Mouse (Mus musculus) adrenal gland, adult (tissue): ENCODE data around the gene Men1.

Experiments
- DNase-seq, 2 experiments: peaks; one replicate each; pipeline ENCODE4 v3.0.0; 2022 to 2023; ENCODE audit warnings: low spot score in 1 of 2; ENCODE audit not compliant: inconsistent age in 2 of 2

The Men1 gene

GRCm38 (mm10) chr19:6363411-6364240, 28.8 kb downstream of the Men1 start, which contains the start of gene Sf1:
Gene Sf1, plus strand, starts transcription at chr19:6363690.
- peak; percentile 100 for DNase-seq

DNA sequence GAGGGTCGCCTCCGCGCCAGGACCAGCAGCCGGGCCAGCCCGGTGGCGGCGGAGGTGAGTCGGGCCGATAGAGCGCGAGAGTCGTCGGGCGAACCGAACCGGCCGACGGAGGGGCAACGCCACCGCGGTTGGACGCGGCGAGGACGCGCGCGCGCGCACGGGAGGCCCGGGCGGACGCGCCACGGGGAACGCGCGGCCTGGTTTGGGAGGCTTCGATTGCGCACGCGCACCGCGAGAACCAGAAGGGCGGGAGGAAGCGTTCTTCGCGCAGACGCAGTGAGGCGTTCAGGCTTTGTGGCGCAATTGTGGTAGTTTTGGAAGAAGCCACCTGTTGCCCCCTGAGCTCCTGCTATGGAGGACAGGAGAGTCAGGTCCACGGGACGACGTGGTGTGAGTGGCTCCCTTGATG, 29.5 kb downstream of the Men1 start:
- DNase-seq, result peak; percentile 94 to 97

DNA sequence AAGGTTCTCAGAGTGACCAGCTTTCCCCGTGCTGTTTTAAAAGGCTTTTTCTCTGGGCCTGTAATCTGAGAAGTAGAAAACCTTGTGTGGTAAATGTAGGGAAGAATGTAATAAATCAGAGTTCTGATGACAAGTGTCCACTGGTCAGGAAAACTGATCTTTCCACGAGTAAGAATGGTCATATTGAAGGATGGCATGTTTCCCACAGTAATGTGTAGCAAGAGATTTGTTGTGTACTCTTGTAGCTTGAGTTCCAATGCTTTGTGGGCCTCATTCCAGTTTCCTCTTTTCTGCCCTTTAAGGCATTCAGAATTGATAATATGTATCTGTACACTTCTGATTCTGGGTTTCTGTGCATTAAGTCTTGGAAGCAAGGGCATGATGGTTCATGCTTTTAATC, 30.1 kb downstream of the Men1 start:
- no peak for DNase-seq

- DNase-seq, result no peak
Observed at GRCm38 (mm10) chr19:6370175-6370574, 35.4 kb downstream of the Men1 start.

DNA sequence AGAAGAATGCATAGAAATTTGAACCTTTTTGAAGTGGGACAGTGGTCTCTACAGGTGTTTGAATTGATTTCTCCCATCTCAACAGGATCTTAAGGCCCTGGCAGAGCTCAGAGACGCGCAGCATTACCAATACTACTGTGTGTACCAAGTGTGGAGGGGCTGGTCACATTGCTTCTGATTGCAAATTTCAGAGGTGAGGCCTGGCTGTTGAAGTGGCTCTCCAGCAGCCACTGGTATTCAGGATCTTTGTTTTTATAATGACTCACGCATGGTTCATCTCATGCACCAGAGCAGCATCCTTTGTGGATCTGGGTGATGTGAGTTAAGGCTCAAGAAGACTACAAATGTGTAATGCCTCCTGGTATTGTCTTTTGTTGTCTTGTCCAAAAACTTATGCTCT, 37.7 kb downstream of the Men1 start:
- no peak for DNase-seq

DNA sequence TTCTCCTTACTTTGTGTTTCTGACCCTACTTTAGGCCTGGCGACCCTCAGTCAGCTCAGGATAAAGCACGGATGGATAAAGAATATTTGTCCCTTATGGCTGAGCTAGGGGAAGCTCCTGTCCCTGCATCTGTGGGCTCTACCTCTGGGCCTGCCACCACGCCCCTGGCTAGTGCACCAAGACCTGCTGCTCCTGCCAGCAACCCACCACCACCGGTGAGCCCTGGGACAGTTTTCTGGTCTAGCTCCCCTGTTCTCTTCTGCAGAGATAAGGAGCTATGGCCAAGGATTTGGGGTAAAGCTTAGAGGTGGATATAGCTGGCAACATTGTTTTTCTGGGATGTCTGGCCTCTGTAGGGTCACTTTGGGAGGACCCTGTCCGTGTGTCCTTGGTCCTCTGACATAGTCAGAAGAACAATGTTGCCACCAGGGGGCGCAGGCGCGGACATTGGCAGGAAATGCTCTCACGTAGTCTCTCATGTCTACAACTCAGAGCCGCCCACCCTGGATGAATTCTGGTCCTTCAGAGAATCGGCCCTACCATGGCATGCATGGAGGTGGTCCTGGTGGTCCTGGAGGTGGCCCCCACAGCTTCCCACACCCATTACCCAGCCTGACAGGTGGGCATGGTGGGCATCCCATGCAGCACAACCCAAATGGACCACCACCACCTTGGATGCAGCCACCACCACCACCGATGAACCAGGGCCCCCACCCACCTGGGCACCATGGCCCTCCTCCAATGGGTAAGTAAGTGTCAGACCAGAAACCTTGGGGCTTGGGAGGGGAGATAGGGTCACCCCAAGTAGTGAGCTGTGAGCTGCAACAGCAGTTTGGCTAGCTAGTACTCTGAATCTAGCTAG, 39.0 kb downstream of the Men1 start:
- peak; percentile 79 to 92 for DNase-seq

DNA sequence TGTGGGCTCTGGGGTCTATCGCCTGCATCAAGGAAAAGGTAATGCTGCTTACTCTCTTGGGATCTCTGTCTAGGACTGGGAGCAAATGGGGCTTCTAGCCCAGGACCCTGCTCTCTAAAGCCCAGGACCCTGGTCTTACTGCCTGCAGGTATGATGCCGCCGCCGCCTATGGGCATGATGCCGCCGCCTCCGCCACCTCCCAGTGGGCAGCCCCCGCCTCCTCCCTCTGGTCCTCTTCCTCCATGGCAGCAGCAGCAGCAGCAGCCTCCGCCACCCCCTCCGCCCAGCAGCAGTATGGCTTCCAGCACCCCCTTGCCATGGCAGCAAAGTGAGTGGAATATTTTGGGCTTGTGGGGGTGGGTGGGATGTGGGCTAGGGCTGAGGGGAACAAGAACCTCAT, 39.8 kb downstream of the Men1 start:
- no peak for DNase-seq

GRCm38 (mm10) chr19:6375423-6376254, 40.9 kb downstream of the Men1 start:
- DNase-seq, result no peak

GRCm38 (mm10) chr19:6376255-6376564, 41.4 kb downstream of the Men1 start:
- peak; percentile 63 to 83 for DNase-seq

GRCm38 (mm10) chr19:6376643-6377042, 41.9 kb downstream of the Men1 start:
- no peak for DNase-seq

DNA sequence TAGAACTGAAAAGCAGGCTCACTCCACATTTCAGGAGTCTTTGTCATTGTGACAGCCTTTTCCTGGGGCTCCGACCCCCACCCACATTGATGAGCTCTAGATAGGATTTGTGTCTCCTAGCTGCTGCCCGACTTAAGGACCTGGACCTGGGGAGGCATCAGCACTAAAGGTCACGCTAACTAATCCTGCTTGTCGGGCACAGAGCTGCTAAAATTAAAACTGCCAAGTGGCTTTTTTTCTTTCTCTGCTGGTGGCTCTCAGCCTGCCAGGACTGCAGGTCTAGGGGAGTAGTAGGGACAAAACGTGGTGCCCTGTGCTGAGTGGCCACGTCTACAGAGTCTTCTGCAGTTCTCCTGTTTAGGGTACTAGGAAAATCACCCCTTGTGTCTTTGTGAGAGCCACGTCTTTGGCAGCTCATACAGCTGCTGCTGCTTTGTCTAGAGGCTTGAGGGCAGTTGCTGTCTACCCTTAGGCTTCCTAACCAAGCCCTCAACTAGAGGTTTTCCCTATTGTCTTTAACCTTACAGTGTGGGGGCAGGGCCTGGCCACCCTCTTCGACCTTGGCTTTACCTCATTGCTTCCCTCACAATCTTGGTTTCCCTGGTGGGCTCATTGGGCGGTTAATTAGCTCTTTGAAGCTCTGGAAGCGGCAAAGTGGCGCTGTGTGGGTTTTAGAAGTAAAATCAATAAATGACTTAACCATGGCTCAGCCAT, 42.7 kb downstream of the Men1 start:
- DNase-seq, result no peak

- peak in 1 of 2 experiments; percentile 50 for DNase-seq
Observed at GRCm38 (mm10) chr19:6380411-6381166, 45.8 kb downstream of the Men1 start.

- DNase-seq, result peak; percentile 48 to 67
Observed at GRCm38 (mm10) chr19:6381238-6381637, 46.5 kb downstream of the Men1 start.

DNA sequence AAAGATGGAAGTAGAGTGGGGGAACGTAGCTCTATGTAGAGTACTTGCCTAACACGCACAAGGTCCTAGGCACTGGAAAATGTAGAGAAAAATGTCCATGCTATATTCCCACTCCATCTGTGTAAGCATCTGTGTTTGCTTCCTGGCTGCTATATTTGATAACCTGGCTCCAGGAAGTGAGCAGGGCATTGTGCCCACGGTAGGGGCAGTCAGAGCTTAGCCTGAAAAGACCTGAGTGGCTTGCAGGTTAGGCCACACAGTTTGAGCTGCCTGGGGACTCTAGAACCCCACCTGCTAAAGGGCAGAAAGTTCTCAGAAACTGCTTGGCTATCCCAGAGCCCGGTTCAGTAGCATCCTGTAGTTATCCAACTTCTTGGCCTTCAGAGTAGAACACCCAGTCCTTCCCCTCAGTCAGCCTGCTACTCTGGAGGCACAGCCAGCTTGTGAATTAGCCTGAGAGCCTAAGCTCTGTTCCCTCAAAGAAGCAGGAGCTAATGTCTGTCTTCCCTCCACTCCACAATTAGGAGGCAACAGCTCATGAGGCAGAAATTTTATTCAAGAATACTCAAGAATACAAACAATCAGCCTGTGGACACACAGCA, 47.6 kb downstream of the Men1 start:
- DNase-seq, result peak; percentile 33 to 63

GRCm38 (mm10) chr19:6383470-6383869, 48.7 kb downstream of the Men1 start:
- peak in 1 of 2 experiments; percentile 66 for DNase-seq

DNA sequence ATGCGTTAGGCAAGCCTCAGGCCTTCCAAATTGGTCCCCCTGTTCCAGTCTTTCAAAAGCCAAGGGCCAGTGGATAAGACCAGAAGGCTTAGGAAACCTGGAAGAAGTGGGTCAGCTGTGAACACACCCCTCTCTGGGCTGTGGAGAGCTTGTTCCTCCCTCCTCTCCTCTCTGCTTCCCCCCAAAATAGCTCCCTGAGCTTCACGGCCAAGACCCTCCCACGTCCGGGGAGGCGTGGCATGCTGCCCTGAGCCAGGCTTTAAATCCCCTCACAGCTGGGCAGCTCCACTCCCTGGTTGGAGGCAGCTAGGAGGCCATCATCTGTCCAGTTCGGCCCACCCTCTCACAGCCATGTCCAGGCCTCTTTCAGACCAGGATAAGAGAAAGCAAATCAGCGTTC, 49.3 kb downstream of the Men1 start, which contains the start of gene Pygm:
Gene Pygm (plus strand): TSS at position 272 of the 400 bp plus-strand sequence.
- peak; percentile 70 to 76 for DNase-seq

DNA sequence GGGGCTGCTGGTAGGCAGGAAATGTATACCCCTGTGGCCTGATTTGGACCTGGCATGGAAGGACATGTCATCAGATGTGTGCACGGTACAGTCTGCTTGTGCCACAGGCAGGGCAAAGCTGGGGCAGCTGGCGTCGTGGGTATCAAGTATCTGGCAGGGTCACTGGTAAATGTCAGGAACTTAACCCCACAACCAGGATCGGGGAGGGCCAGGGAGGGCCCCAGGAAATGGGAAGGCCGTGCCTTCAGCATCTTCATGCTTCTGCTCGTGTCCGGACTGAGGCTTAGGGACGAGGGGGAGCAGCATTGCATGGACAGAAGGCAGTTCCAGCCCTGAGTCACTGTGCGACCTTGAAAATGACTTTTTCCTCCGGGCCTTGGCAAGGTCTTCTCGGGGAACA, 50.2 kb downstream of the Men1 start:
- peak; percentile 85 to 93 for DNase-seq

GRCm38 (mm10) chr19:6385419-6385818, 50.6 kb downstream of the Men1 start:
- no peak for DNase-seq

- DNase-seq, result no peak
Observed at GRCm38 (mm10) chr19:6385821-6386220, 51.0 kb downstream of the Men1 start.
